Mouse (Mus musculus) heart, embryonic 16.5 days (tissue): ENCODE measurements around the gene Twf2. TPM values are rescaled to one million over a fixed set of nuclear protein-coding genes. Genes with fewer than 3 reads are reported as not detected.

Experiments used
- ATAC-seq: fragments of 200-750 bp; cut with Nextera tagmentation; replicated peaks from 2 replicates; pipeline ENCODE4 v1.8.0; 2017; ENCODE audit warnings: moderate number of reproducible peaks; ENCODE audit not compliant: insufficient read depth, low FRiP score; ENCODE audit errors: extremely low read depth
- H3K27ac ChIP-seq: fragments of 300-500 bp; sonication (generic); 2 replicates; pipeline ENCODE4 v1.5.1; 2014; ENCODE audit warnings: mild to moderate bottlenecking, low read length, control low read depth, moderate library complexity
- H3K27me3 ChIP-seq: fragments of 300-500 bp; sonication (generic); 2 replicates; pipeline ENCODE4 v1.6.1; 2014; ENCODE audit warnings: low read length, mixed read lengths; ENCODE audit not compliant: control insufficient read depth, insufficient read depth
- H3K36me3 ChIP-seq: fragments of 300-500 bp; sonication (generic); 2 replicates; pipeline ENCODE4 v1.6.1; 2014; ENCODE audit not compliant: control insufficient read depth, insufficient read depth
- H3K4me1 ChIP-seq: fragments of 300-500 bp; sonication (generic); 2 replicates; pipeline ENCODE4 v1.6.1; 2014; ENCODE audit warnings: low read length, mixed read lengths; ENCODE audit not compliant: control insufficient read depth, insufficient read depth
- H3K4me2 ChIP-seq: fragments of 300-500 bp; sonication (generic); 2 replicates; pipeline ENCODE4 v1.6.1; 2014; ENCODE audit warnings: low read depth, mild to moderate bottlenecking, control low read depth, low read length
- H3K4me3 ChIP-seq: fragments of 300-500 bp; sonication (generic); 2 replicates; pipeline ENCODE4 v1.5.1; 2014; ENCODE audit warnings: mild to moderate bottlenecking, control low read depth, low read length
- H3K9ac ChIP-seq: fragments of 300-500 bp; sonication (generic); 2 replicates; pipeline ENCODE4 v1.6.1; 2014; ENCODE audit warnings: low read length, control low read depth
- H3K9me3 ChIP-seq: fragments of 300-500 bp; sonication (generic); replicated peaks from 2 replicates; pipeline ENCODE4 v1.6.1; 2016; ENCODE audit warnings: low read length; ENCODE audit not compliant: control insufficient read depth
- WGBS: fragments of 180-500 bp; shearing (Covaris S2); extraction: QIAGEN DNeasy Blood & Tissue Kit; methylation state at CpG from one replicate; pipeline ENCODE4 v1.1.7; 2014; 5-methylcytosine and 5-hydroxymethylcytosine counted together
- polyA plus RNA-seq: library from polyadenylated mRNA; unstranded; fragments of >200 nt; fragmentation: Nextera tagmentation; extraction: Ambion mirVana; gene quantifications from 2 replicates; pipeline ENCODE4 v1.2.1, GENCODE M21; 2015

Gene Twf2
- polyA plus RNA-seq: 55.7 and 61.6 TPM in 2 replicates

DNA sequence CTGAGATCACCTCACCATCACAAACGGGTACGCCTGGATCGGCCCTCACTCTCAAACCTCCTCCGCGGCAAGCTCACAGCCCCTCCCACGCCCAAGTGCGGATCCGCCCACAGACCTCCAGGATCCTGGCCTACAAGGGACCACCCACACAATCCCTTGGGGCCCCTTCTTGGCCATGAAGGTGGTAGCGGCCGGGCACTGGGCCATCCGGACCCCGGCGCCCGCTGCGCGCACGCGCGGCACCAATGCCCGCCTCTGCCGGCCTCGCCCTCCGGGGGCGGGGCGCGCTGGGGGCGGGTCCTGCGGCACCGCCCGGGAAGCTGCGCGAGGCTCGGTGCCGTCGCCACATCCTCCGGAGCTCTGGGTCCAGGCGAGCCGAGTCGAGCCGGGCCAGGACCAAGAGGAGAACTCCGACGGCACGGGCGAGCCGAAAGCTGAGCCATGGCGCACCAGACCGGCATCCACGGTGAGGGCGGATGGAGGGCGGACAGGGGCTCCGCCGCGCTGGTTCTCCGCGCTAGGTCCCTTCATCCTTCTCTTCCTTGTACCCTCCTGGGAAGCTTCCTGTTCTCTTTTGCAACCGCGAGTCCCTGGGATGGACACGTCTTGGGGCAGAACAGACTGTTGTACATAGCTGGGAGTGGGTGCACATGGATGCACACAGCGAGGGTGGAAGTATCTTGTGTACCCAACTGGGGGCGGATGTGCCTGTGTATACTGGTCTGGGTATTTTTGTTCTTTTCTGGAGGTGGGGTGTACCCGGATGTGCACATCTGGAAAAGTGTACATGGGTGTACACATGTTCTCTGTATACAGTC is at the start of gene Twf2:
Gene Twf2 (plus strand): TSS at position 290 of the 818 bp plus-strand sequence.
- peak; percentile 88 for ATAC-seq
- Histone ChIP-seq H3K9ac (peak within 1 kb of the TSS; percentile 82), H3K27ac (peak within 1 kb of the TSS; percentile 84), H3K36me3 (no peaks in the 10 kb centered on the region), H3K4me2 (peak within 1 kb of the TSS; percentile 65), H3K4me1 (peaks cover 40% of the 10 kb centered on the region), H3K9me3 (no peaks in the 10 kb centered on the region), H3K4me3 (peak within 1 kb of the TSS; percentile 84), H3K27me3 (no peaks in the 10 kb centered on the region)
- 1% methylated on average over 59 of the region's 61 CpGs for WGBS

DNA sequence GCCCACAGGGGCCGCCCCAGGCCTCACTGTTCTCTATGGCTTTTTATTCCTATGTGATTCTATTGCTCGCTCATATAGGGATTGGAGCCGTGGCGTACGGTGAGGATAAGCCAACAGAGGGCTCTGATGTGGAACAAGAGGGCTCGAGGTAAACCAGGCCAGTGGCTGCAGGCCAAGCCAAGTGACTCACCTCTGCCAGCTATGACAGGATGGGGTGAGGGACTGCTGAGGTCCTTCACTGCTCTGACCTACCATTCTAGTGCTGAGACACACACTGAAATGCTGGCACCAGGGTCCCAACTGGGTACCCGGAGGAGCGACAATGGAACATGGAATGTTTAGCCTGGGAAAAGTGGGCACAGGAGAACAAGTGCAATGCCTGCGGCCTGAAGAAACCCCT is 48.8 kb upstream of the Twf2 start:
- 70% methylated on average over 9 of the region's 9 CpGs for WGBS

GRCm38 (mm10) chr9:106156419-106156818 is 46.5 kb upstream of the Twf2 start:
- H3K4me2 ChIP-seq: no peak overlapping the region
- H3K36me3 ChIP-seq: no peaks in the 10 kb centered on the region
- no peaks in the 10 kb centered on the region for H3K9me3 ChIP-seq
- H3K4me1 ChIP-seq: peaks cover 5% of the 10 kb centered on the region; the same call in 1 of the 2 replicates
- peaks cover 2% of the 10 kb centered on the region; the same call in 1 of the 2 replicates for H3K27me3 ChIP-seq
- H3K27ac ChIP-seq: no peak overlapping the region
- no peak for ATAC-seq
- H3K4me3 ChIP-seq: no peak overlapping the region
- H3K9ac ChIP-seq: no peak overlapping the region
- 49% methylated on average over 5 of the region's 5 CpGs for WGBS

More for the DNA sequence above, 48.8 kb upstream of the Twf2 start:
- Histone ChIP-seq H3K9me3 (no peaks in the 10 kb centered on the region), H3K4me1 (no peaks in the 10 kb centered on the region), H3K27me3 (peaks cover 24% of the 10 kb centered on the region), H3K9ac (no peak overlapping the region), H3K27ac (no peak overlapping the region), H3K4me3 (no peak overlapping the region), H3K36me3 (no peaks in the 10 kb centered on the region), H3K4me2 (no peak overlapping the region)
- no peak for ATAC-seq

DNA sequence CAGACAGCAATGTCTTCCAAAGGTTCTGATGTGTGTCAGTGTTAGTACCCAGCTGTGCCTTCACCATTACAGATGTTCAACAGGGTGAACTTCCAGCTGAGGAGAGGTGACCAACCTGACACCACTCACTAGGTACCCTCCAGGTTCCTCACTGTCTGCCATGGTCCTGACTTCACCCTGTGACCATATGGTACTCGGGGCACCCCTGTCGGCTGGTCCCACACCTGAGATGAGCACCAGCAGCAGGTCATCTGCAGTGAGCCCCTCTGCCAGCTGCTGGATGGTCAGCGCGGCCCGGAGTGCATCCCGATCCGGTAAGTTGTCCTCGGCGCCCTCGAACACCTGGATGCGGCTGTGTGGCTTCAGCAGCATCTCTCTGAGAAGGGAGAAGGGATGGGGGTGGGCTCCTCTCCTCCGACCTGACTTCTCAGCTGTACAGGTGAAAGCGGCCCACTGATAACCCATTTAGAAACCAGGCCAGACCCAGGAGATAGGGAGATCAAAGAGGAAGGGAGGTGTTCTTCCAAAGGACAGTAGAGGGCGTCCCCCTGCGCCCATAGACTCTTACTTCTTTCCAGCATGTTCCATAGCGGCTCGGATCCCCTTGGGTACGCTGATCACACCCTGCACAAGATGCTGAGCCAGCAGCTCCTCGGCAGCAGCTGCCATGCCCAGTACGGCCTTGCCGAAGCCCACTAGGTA is 45.8 kb upstream of the Twf2 start:
- WGBS: 82% methylated on average over 21 of the region's 21 CpGs
- H3K9me3 ChIP-seq: no peaks in the 10 kb centered on the region
- H3K27me3 ChIP-seq: no peaks in the 10 kb centered on the region
- H3K9ac ChIP-seq: no peak overlapping the region
- ATAC-seq: no peak
- no peak overlapping the region for H3K4me2 ChIP-seq
- H3K4me1 ChIP-seq: peaks cover 5% of the 10 kb centered on the region; the same call in 1 of the 2 replicates
- no peak overlapping the region for H3K4me3 ChIP-seq
- no peaks in the 10 kb centered on the region for H3K36me3 ChIP-seq
- no peak overlapping the region for H3K27ac ChIP-seq

DNA sequence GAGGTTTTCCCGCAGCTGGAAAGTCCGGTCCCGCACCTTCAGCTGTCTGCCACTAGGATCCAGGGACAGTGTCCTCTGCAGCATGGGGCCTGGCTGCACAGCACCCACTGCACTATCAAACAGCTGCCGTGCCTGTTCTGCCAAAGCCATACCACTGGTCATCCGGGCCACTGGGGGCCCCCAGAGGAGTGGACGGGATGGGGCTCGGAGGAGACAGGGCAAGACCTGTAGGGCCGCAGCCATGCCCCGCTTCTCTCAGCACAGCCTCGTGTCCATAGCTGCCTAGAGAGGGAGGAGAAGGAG is 45.3 kb upstream of the Twf2 start:
- H3K9me3 ChIP-seq: no peaks in the 10 kb centered on the region
- H3K4me2 ChIP-seq: no peak overlapping the region
- WGBS: 81% methylated on average over 10 of the region's 10 CpGs
- H3K9ac ChIP-seq: no peak overlapping the region
- no peaks in the 10 kb centered on the region for H3K36me3 ChIP-seq
- H3K4me3 ChIP-seq: no peak overlapping the region
- no peaks in the 10 kb centered on the region for H3K27me3 ChIP-seq
- peaks cover 5% of the 10 kb centered on the region; the same call in 1 of the 2 replicates for H3K4me1 ChIP-seq
- no peak overlapping the region for H3K27ac ChIP-seq
- no peak for ATAC-seq

DNA sequence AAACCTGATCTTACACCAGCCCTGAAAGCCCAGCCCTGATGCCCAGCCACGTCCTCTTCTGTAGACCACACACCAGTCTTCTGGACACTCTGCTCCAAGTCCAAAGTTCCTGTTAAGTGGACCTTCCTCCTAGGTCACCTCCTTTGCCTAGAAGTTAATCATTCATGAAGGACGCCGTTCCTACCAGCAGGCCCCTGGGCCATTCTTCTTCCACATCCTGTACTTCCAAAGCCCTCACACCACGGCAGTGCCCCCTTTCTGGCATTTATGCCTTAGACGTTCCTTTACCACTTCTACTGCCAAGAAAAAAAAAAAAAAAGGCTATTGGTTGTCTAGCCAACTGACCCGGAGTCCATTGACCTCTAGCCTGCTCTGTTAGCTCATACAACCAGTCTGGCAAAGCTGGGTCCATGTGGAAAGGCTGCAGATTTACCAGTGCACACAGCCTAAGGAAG is 44.8 kb upstream of the Twf2 start, which contains the start of gene Glyctk:
Gene Glyctk (minus strand): TSS at position 102 of the 455 bp plus-strand sequence.
- Histone ChIP-seq H3K36me3 (no peaks in the 10 kb centered on the region), H3K27ac (no peak within 1 kb of the TSS), H3K27me3 (no peaks in the 10 kb centered on the region), H3K9ac (no peak within 1 kb of the TSS), H3K9me3 (no peaks in the 10 kb centered on the region), H3K4me3 (no peak within 1 kb of the TSS), H3K4me2 (no peak within 1 kb of the TSS), H3K4me1 (peaks cover 5% of the 10 kb centered on the region; the same call in 1 of the 2 replicates)
- no peak for ATAC-seq
- 82% methylated on average over 6 of the region's 6 CpGs for WGBS

DNA sequence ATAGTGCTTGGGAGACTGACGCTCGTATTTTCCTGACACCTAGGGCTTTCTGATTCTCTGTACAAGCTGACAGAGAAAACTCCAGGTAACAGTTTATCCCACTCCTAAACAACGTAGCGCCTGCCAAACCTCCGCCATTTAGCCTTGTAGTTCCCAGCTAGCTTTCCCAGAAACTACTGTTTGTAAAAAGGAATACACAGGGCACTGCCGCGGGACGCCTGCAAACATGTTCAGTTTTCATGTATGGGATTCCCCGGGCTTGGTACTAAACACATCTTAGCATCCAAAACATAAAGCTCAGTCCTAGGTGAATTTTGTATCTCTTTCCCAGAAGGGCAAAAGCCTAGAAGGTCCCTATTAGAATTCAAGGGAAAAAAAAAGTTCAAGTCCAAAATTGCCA is 43.7 kb upstream of the Twf2 start:
- Histone ChIP-seq H3K4me3 (no peak overlapping the region), H3K4me1 (peaks cover 5% of the 10 kb centered on the region; the same call in 1 of the 2 replicates), H3K27ac (no peak overlapping the region), H3K4me2 (peak overlapping the region; percentile 65; the same call in 1 of the 2 replicates), H3K27me3 (no peaks in the 10 kb centered on the region), H3K36me3 (no peaks in the 10 kb centered on the region), H3K9ac (no peak overlapping the region), H3K9me3 (no peaks in the 10 kb centered on the region)
- ATAC-seq: no peak
- 80% methylated on average over 9 of the region's 9 CpGs for WGBS

- Histone ChIP-seq H3K4me3 (peak overlapping the region; percentile 72), H3K9ac (peak overlapping the region; percentile 81), H3K4me1 (peaks cover 5% of the 10 kb centered on the region; the same call in 1 of the 2 replicates), H3K27me3 (no peaks in the 10 kb centered on the region), H3K4me2 (peak overlapping the region; percentile 65), H3K9me3 (no peaks in the 10 kb centered on the region), H3K36me3 (no peaks in the 10 kb centered on the region), H3K27ac (peak overlapping the region; percentile 92)
- peak; percentile 85 for ATAC-seq
- 2% methylated on average over 24 of the region's 24 CpGs for WGBS
Measured at GRCm38 (mm10) chr9:106159784-106160301, 43.1 kb upstream of the Twf2 start.
